12 mouse cellular contexts compared by ENCODE assay signal in genomic region chr4:24621422-24622187, GRCm38 (mm10).
DNase-seq lines count a peak whose midpoint lies in the region; ATAC-seq and TF ChIP-seq lines count a peak whose summit lies in the region.
"Had no signal": no experiment of that assay in that cellular context is flagged by ENCODE, and none has a peak within 500 bp of the region (broad histone marks: within the 10 kb centered on the region; RNA-seq: fewer than 3 reads in every experiment).

No protein-coding gene starts in this region.

- H3K9ac ChIP-seq in hindbrain, embryonic 16.5 days (ENCODE audit: low read depth, low read length): no peak overlapping the region
- H3K9ac ChIP-seq in hindbrain, embryonic 12.5 days: no peak overlapping the region
- no peak overlapping the region for H3K9ac ChIP-seq in heart, adult 2 months (ENCODE audit: low read depth, low read length)

- no peaks in the 10 kb centered on the region for H3K79me2 ChIP-seq in heart, adult 2 months (replicated peaks; ENCODE audit: control insufficient read depth, insufficient read depth, low read length)

- TF ChIP-seq EP300 in heart, adult 2 months (IDR thresholded peaks at IDR 0.05; ENCODE audit: insufficient read depth, low read depth, low read length): no peak

- H3K4me2 ChIP-seq in hindbrain, embryonic 16.5 days (ENCODE audit: low read length): no peak overlapping the region
- no peak overlapping the region for H3K4me2 ChIP-seq in hindbrain, embryonic 12.5 days (replicated peaks)

- no peak for TF ChIP-seq POLR2A in heart, adult 2 months (IDR thresholded peaks at IDR 0.05; ENCODE audit: insufficient read depth, low read depth, low read length)

- peak; percentile 53 for ATAC-seq in hindbrain, embryonic 16.5 days
- no peak for ATAC-seq in hindbrain, embryonic 12.5 days (ENCODE audit: low FRiP score)
- ATAC-seq: lung, postnatal 0 days had no signal

- H3K27ac ChIP-seq in hindbrain, embryonic 16.5 days (ENCODE audit: low read depth, low read length): no peak overlapping the region
- H3K27ac ChIP-seq in hindbrain, embryonic 12.5 days: no peak overlapping the region
- no peak overlapping the region; the same call in 1 of the 2 replicates for H3K27ac ChIP-seq in layer of hippocampus, adult 2 months
- no peak overlapping the region for H3K27ac ChIP-seq in heart, adult 2 months

- H3K36me3 ChIP-seq in hindbrain, embryonic 16.5 days (ENCODE audit: control insufficient read depth, insufficient read depth, low read length): no peaks in the 10 kb centered on the region
- no peaks in the 10 kb centered on the region for H3K36me3 ChIP-seq in hindbrain, embryonic 12.5 days
- H3K36me3 ChIP-seq in heart, adult 2 months (ENCODE audit: control insufficient read depth, insufficient read depth, low read length): no peaks in the 10 kb centered on the region

- TF ChIP-seq CTCF in layer of hippocampus, adult 2 months (conservative IDR thresholded peaks at IDR 0.05): no peak
- no peak for TF ChIP-seq CTCF in heart, adult 2 months (IDR thresholded peaks at IDR 0.05)

- no peak overlapping the region for H3K4me3 ChIP-seq in hindbrain, embryonic 16.5 days (ENCODE audit: low read length)
- no peak overlapping the region for H3K4me3 ChIP-seq in hindbrain, embryonic 12.5 days
- H3K4me3 ChIP-seq in layer of hippocampus, adult 2 months: no peak overlapping the region
- H3K4me3 ChIP-seq in heart, adult 2 months: no peak overlapping the region
- H3K4me3 ChIP-seq: myocyte had no signal

- no peaks in the 10 kb centered on the region for H3K27me3 ChIP-seq in hindbrain, embryonic 16.5 days (replicated peaks; ENCODE audit: control insufficient read depth, insufficient read depth, low read length)
- H3K27me3 ChIP-seq in hindbrain, embryonic 12.5 days: no peaks in the 10 kb centered on the region
- no peaks in the 10 kb centered on the region for H3K27me3 ChIP-seq in heart, adult 2 months (ENCODE audit: control insufficient read depth, insufficient read depth, low read length)
- H3K27me3 ChIP-seq: CH12.LX had no signal

- no peaks in the 10 kb centered on the region for H3K9me3 ChIP-seq in hindbrain, embryonic 16.5 days (ENCODE audit: control insufficient read depth, low read length)
- no peaks in the 10 kb centered on the region for H3K9me3 ChIP-seq in hindbrain, embryonic 12.5 days (replicated peaks)

- DNase-seq in cerebellum, adult 9-10 months: peak; percentile 65
- DNase-seq in layer of hippocampus, adult 2 months (ENCODE audit: low spot score in 2 of 2): peak; percentile 47 to 70
- DNase-seq in right cerebral cortex, adult 2 months (ENCODE audit: low spot score in 2 of 2): peak; percentile 58 to 60
- DNase-seq in B cell, adult 2 months: no peak
- no peak for DNase-seq in kidney, adult 8-10 months
- DNase-seq in heart, adult 2 months: no peak
- DNase-seq: heart, postnatal 14 days had no signal

- 65% methylated on average over 9 of the region's 9 CpGs for WGBS in hindbrain, embryonic 16.5 days
- 79% methylated on average over 9 of the region's 9 CpGs for WGBS in hindbrain, embryonic 12.5 days
- WGBS in heart, adult 2 months: 52% methylated on average over 9 of the region's 9 CpGs

- intact Hi-C loops in heart, adult 2 months (cut with DNase I): no loop called here

- H3K4me1 ChIP-seq in hindbrain, embryonic 16.5 days (ENCODE audit: control insufficient read depth, insufficient read depth, low read depth, low read length): no peaks in the 10 kb centered on the region
- no peaks in the 10 kb centered on the region for H3K4me1 ChIP-seq in hindbrain, embryonic 12.5 days
- no peaks in the 10 kb centered on the region for H3K4me1 ChIP-seq in heart, adult 2 months (ENCODE audit: control insufficient read depth, insufficient read depth, low read length)

Comparison
In these comparisons a context has a peak if more than half of its experiments do, and no peak if none do; other contexts are left out.
1. DNase-seq: peak in cerebellum, adult 9-10 months (single experiment), layer of hippocampus, adult 2 months (2 of 2) and right cerebral cortex, adult 2 months (2 of 2); none in B cell, adult 2 months (0 of 2), kidney, adult 8-10 months (0 of 2) and heart, adult 2 months (0 of 2).